Mouse (Mus musculus): Measurements from ENCODE around the gene Pah. TPM values are rescaled to one million over a fixed set of nuclear protein-coding genes. Genes with fewer than 3 reads are reported as not detected.
A peak's percentile ranks its signal among the peaks of the same experiment; 100 is the strongest.

Pah gene
- not detected in 2 replicates for polyA plus RNA-seq (2015; fragmentation: Nextera tagmentation; extraction: Ambion mirVana)

GRCm38 (mm10) chr10:87521646-87522045, at the start of gene Pah:
TSS of gene Pah (plus strand) at chr10:87521795.
- H3K36me3 ChIP-seq = no peaks in the 10 kb centered on the region
- no peak within 1 kb of the TSS for H3K4me2 ChIP-seq
- H3K27me3 ChIP-seq = no peaks in the 10 kb centered on the region
- H3K4me3 ChIP-seq = no peak within 1 kb of the TSS
- H3K9ac ChIP-seq = no peak within 1 kb of the TSS
- H3K27ac ChIP-seq = no peak within 1 kb of the TSS
- H3K4me1 ChIP-seq = no peaks in the 10 kb centered on the region
- no peaks in the 10 kb centered on the region for H3K9me3 ChIP-seq
- no peak for ATAC-seq (ENCODE audit: insufficient number of reproducible peaks, low FRiP score, low TSS enrichment, low read depth)
- WGBS = 86% methylated on average over 5 of the region's 5 CpGs

GRCm38 (mm10) chr10:87473475-87474131, 48.0 kb upstream of the Pah start:
- Histone ChIP-seq H3K9me3 (no peaks in the 10 kb centered on the region), H3K27me3 (no peaks in the 10 kb centered on the region), H3K27ac (no peak overlapping the region), H3K9ac (no peak overlapping the region), H3K4me3 (no peak overlapping the region), H3K4me2 (no peak overlapping the region), H3K4me1 (no peaks in the 10 kb centered on the region), H3K36me3 (no peaks in the 10 kb centered on the region)
- no peak for ATAC-seq (ENCODE audit: insufficient number of reproducible peaks, low FRiP score, low TSS enrichment, low read depth)
- 75% methylated on average over 10 of the region's 10 CpGs for WGBS

- Histone ChIP-seq H3K4me2 (no peak overlapping the region), H3K9ac (no peak overlapping the region), H3K27me3 (no peaks in the 10 kb centered on the region), H3K4me3 (no peak overlapping the region), H3K36me3 (no peaks in the 10 kb centered on the region), H3K4me1 (no peaks in the 10 kb centered on the region), H3K27ac (no peak overlapping the region), H3K9me3 (no peaks in the 10 kb centered on the region)
- ATAC-seq (ENCODE audit: insufficient number of reproducible peaks, low FRiP score, low TSS enrichment, low read depth) = no peak
- 93% methylated on average over 2 of the region's 2 CpGs for whole genome bisulfite sequencing
Measured at GRCm38 (mm10) chr10:87474971-87475370, 46.6 kb upstream of the Pah start.

- H3K27ac ChIP-seq = no peak overlapping the region
- 58% methylated on average over 5 of the region's 5 CpGs for WGBS
- H3K4me1 ChIP-seq = no peaks in the 10 kb centered on the region
- no peak overlapping the region for H3K4me2 ChIP-seq
- ATAC-seq (ENCODE audit: insufficient number of reproducible peaks, low FRiP score, low TSS enrichment, low read depth) = no peak
- no peaks in the 10 kb centered on the region for H3K36me3 ChIP-seq
- H3K4me3 ChIP-seq = no peak overlapping the region
- peaks cover 9% of the 10 kb centered on the region; the same call in 1 of the 2 replicates for H3K27me3 ChIP-seq
- H3K9ac ChIP-seq = no peak overlapping the region
- H3K9me3 ChIP-seq = no peaks in the 10 kb centered on the region
Measured at GRCm38 (mm10) chr10:87477895-87478294, 43.7 kb upstream of the Pah start.

GRCm38 (mm10) chr10:87484831-87485720, 36.5 kb upstream of the Pah start:
- WGBS = 3% methylated on average over 17 of the region's 17 CpGs
- Histone ChIP-seq H3K4me3 (no peak overlapping the region), H3K4me1 (peaks cover 9% of the 10 kb centered on the region), H3K27me3 (peaks cover 69% of the 10 kb centered on the region), H3K27ac (no peak overlapping the region), H3K4me2 (no peak overlapping the region), H3K36me3 (no peaks in the 10 kb centered on the region), H3K9me3 (no peaks in the 10 kb centered on the region), H3K9ac (no peak overlapping the region)
- no peak for ATAC-seq (ENCODE audit: insufficient number of reproducible peaks, low FRiP score, low TSS enrichment, low read depth)

GRCm38 (mm10) chr10:87485721-87486620, 35.6 kb upstream of the Pah start:
- no peaks in the 10 kb centered on the region for H3K9me3 ChIP-seq
- peak overlapping the region; percentile 36 for H3K4me2 ChIP-seq
- no peak overlapping the region for H3K27ac ChIP-seq
- peak overlapping the region; percentile 16 for H3K4me3 ChIP-seq
- H3K9ac ChIP-seq = no peak overlapping the region
- ATAC-seq (ENCODE audit: insufficient number of reproducible peaks, low FRiP score, low TSS enrichment, low read depth) = no peak
- peaks cover 9% of the 10 kb centered on the region for H3K4me1 ChIP-seq
- WGBS = 1% methylated on average over 33 of the region's 33 CpGs
- H3K27me3 ChIP-seq = peaks cover 78% of the 10 kb centered on the region
- H3K36me3 ChIP-seq = no peaks in the 10 kb centered on the region

- peaks cover 90% of the 10 kb centered on the region for H3K27me3 ChIP-seq
- no peak overlapping the region for H3K4me3 ChIP-seq
- no peak overlapping the region for H3K27ac ChIP-seq
- H3K4me1 ChIP-seq = peaks cover 24% of the 10 kb centered on the region
- H3K9me3 ChIP-seq = no peaks in the 10 kb centered on the region
- H3K4me2 ChIP-seq = peak overlapping the region; percentile 15; the same call in 1 of the 2 replicates
- H3K9ac ChIP-seq = no peak overlapping the region
- 2% methylated on average over 16 of the region's 16 CpGs for WGBS
- H3K36me3 ChIP-seq = no peaks in the 10 kb centered on the region
- ATAC-seq (ENCODE audit: insufficient number of reproducible peaks, low FRiP score, low TSS enrichment, low read depth) = no peak
Measured at GRCm38 (mm10) chr10:87488429-87489145, 33.0 kb upstream of the Pah start.

GRCm38 (mm10) chr10:87489246-87490009, 32.2 kb upstream of the Pah start:
- Histone ChIP-seq H3K27ac (no peak overlapping the region), H3K9me3 (no peaks in the 10 kb centered on the region), H3K27me3 (peaks cover 97% of the 10 kb centered on the region), H3K36me3 (no peaks in the 10 kb centered on the region), H3K4me1 (peaks cover 32% of the 10 kb centered on the region), H3K9ac (no peak overlapping the region), H3K4me2 (no peak overlapping the region), H3K4me3 (no peak overlapping the region)
- ATAC-seq (ENCODE audit: insufficient number of reproducible peaks, low FRiP score, low TSS enrichment, low read depth) = no peak
- WGBS = under 1% methylated on average over 18 of the region's 18 CpGs

- no peak for ATAC-seq (ENCODE audit: insufficient number of reproducible peaks, low FRiP score, low TSS enrichment, low read depth)
- Histone ChIP-seq H3K27ac (no peak overlapping the region), H3K27me3 (peaks cover 97% of the 10 kb centered on the region), H3K4me2 (no peak overlapping the region), H3K4me1 (peaks cover 37% of the 10 kb centered on the region), H3K9me3 (no peaks in the 10 kb centered on the region), H3K36me3 (no peaks in the 10 kb centered on the region), H3K4me3 (no peak overlapping the region), H3K9ac (no peak overlapping the region)
- WGBS = 4% methylated on average over 2 of the region's 2 CpGs
Measured at GRCm38 (mm10) chr10:87490328-87490727, 31.3 kb upstream of the Pah start.

- Histone ChIP-seq H3K9ac (no peak overlapping the region), H3K36me3 (no peaks in the 10 kb centered on the region), H3K9me3 (no peaks in the 10 kb centered on the region; the same call in 1 of the 2 replicates), H3K27me3 (peaks cover 94% of the 10 kb centered on the region), H3K4me1 (peaks cover 30% of the 10 kb centered on the region), H3K4me2 (no peak overlapping the region), H3K4me3 (no peak overlapping the region), H3K27ac (no peak overlapping the region)
- 2% methylated on average over 11 of the region's 11 CpGs for WGBS
- no peak for ATAC-seq (ENCODE audit: insufficient number of reproducible peaks, low FRiP score, low TSS enrichment, low read depth)
Measured at GRCm38 (mm10) chr10:87491485-87492040, 30.0 kb upstream of the Pah start.
